Mouse (Mus musculus): ENCODE measurements around the gene Bmpr2.

GRCm38 (mm10) chr1:59868041-59868440 is 104.8 kb downstream of the Bmpr2 start:
- TF ChIP-seq MAX (IDR thresholded peaks at IDR 0.05) (no peak), FOSL1 (IDR thresholded peaks at IDR 0.05; ENCODE audit: insufficient read depth, low read length, poor library complexity, severe bottlenecking) (no peak), CTCF (IDR thresholded peaks at IDR 0.05; ENCODE audit: control insufficient read depth, insufficient read depth, insufficient read length) (no peak), USF1 (IDR thresholded peaks at IDR 0.05; ENCODE audit: low read depth) (no peak), MYOG (IDR thresholded peaks at IDR 0.05; ENCODE audit: control insufficient read depth, extremely low read depth, insufficient read length) (no peak), CEBPB (IDR thresholded peaks at IDR 0.05; ENCODE audit: low read depth) (no peak), MYOD1 (IDR thresholded peaks at IDR 0.05; ENCODE audit: control insufficient read depth, insufficient read length, low read depth) (no peak)
